Mouse (Mus musculus): Measurements from ENCODE around the gene Olfr729. TPM values are rescaled to one million over a fixed set of nuclear protein-coding genes. Genes with fewer than 3 reads are reported as not detected.

Gene Olfr729
- not detected in 2 replicates for polyA plus RNA-seq (2012; ENCODE audit: insufficient read depth, low replicate concordance)

DNA sequence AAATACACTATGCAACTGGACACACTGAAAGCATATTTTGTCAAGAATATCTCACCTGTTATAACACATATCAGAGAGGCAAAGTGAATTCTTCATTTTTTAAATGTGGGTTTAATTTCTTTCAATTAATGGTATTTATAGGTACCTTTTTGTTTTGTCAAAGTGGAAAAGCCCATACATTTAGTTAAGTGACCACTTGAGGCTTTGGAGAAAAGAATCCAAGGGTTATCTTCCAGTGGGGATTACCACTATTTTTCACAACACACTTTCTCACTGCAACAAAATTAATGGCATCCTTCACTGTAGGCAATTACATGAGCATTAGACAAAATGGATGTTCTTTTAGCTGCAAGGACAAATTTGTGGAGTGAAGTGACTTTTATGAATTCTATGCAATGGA, at the start of gene Olfr729:
Olfr729 (minus strand) TSS at position 101 of the 400 bp plus-strand sequence.
- H3K4me1 ChIP-seq = no peaks in the 10 kb centered on the region
- no peaks in the 10 kb centered on the region for H3K36me3 ChIP-seq (replicated peaks; ENCODE audit: low read length)
- TF ChIP-seq FLI1 (IDR thresholded peaks at IDR 0.05; ENCODE audit: low read length) = no peak
- TF ChIP-seq GATA1 (IDR thresholded peaks at IDR 0.05; ENCODE audit: borderline replicate concordance, low read length) = no peak
- peaks cover 5% of the 10 kb centered on the region; the same call in 1 of the 2 replicates for H3K9me3 ChIP-seq
- H3K27me3 ChIP-seq (replicated peaks) = no peaks in the 10 kb centered on the region
- H3K4me3 ChIP-seq (replicated peaks) = no peak within 1 kb of the TSS

DNA sequence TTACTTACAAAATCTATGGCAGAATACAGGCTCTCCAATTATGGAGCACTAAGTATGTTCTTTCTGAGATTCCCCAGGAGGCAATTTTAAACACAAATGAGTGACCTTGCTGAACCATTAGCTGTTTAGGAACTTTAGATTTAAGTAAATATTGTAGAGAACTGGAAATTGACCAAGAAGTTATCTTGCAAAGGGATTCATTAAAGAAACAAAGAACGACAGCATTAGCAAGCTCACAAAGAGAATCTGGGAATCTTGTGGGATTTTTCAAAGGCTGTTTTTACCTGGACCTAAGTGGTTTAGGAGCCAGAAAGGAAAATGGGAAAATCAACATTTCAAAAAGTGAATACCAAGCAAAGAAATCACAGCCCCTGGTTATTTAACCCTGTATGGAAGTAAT, 35.4 kb upstream of the Olfr729 start, which contains the start of gene Olfr730:
Olfr730 (minus strand) TSS at position 101 of the 400 bp plus-strand sequence.
- H3K36me3 ChIP-seq (replicated peaks; ENCODE audit: low read length) = no peaks in the 10 kb centered on the region
- no peaks in the 10 kb centered on the region for H3K4me1 ChIP-seq
- H3K27me3 ChIP-seq (replicated peaks) = no peaks in the 10 kb centered on the region
- no peak for TF ChIP-seq GATA1 (IDR thresholded peaks at IDR 0.05; ENCODE audit: borderline replicate concordance, low read length)
- no peak for TF ChIP-seq FLI1 (IDR thresholded peaks at IDR 0.05; ENCODE audit: low read length)
- no peak within 1 kb of the TSS for H3K4me3 ChIP-seq (replicated peaks)
- 0 out of 2 replicates have a peak, but pooled peaks cover 2% of the 10 kb centered on the region for H3K9me3 ChIP-seq

DNA sequence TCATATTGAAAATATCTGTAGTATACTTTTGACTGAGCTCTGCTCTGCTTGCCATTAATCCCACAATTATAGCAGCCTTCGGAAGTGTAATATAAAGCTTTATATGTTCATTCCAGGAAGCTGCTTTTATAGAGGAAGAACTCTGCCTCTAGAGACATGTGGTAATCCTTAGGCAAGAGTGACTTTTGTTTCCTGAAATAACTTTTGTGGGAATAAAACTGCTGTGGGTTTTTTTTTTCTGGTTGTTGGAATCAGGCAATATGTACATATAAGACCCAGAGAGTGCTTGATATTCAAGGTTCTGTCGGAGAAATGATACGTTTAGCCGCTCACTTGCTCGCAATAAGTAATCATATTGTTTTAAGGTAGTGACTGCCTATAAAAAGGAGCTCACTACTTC, 10.1 kb downstream of the Olfr729 start, which contains the start of gene Olfr728:
Olfr728 (minus strand) TSS at position 101 of the 400 bp plus-strand sequence.
- Histone ChIP-seq H3K4me1 (no peaks in the 10 kb centered on the region), H3K27me3 (replicated peaks) (no peaks in the 10 kb centered on the region), H3K9me3 (no peaks in the 10 kb centered on the region), H3K4me3 (replicated peaks) (no peak within 1 kb of the TSS), H3K36me3 (replicated peaks; ENCODE audit: low read length) (no peaks in the 10 kb centered on the region)
- TF ChIP-seq GATA1 (IDR thresholded peaks at IDR 0.05; ENCODE audit: borderline replicate concordance, low read length) (no peak), FLI1 (IDR thresholded peaks at IDR 0.05; ENCODE audit: low read length) (no peak)

DNA sequence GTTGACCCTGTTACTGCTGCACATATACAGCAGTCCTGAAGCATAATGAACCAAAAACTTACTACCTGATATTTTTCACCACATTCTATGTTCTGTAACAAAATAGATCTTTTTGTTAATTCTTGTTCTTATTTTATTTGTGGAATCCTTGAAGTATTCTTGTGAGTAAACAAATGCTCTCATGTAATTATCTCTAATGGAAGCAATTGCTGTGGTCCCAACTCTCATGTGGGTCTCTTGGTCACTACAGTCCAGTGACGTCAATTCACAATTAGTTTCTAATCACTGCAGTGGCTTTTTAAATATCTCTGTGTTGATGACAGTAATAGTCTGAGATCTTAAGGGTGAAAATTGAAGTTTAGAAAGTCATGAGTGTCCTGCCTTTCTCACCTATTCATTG, 29.8 kb downstream of the Olfr729 start, which contains the start of gene Olfr727:
Olfr727 (plus strand) TSS at position 301 of the 400 bp plus-strand sequence.
- no peaks in the 10 kb centered on the region for H3K4me1 ChIP-seq
- no peak for TF ChIP-seq FLI1 (IDR thresholded peaks at IDR 0.05; ENCODE audit: low read length)
- no peaks in the 10 kb centered on the region for H3K9me3 ChIP-seq
- no peaks in the 10 kb centered on the region for H3K36me3 ChIP-seq (replicated peaks; ENCODE audit: low read length)
- no peak within 1 kb of the TSS for H3K4me3 ChIP-seq (replicated peaks)
- no peaks in the 10 kb centered on the region for H3K27me3 ChIP-seq (replicated peaks)

Other genes with a start within 250 kb of the Olfr729 start
- not detected in 2 replicates for gene Olfr723, start 221.1 kb downstream of the Olfr729 start, polyA plus RNA-seq (2012; ENCODE audit: insufficient read depth, low replicate concordance)
- not detected in 2 replicates for gene Olfr724, start 189.6 kb downstream of the Olfr729 start, polyA plus RNA-seq (2012; ENCODE audit: insufficient read depth, low replicate concordance)
- not detected in 2 replicates for gene Olfr725, start 112.5 kb downstream of the Olfr729 start, polyA plus RNA-seq (2012; ENCODE audit: insufficient read depth, low replicate concordance)
- gene Olfr726, start 62.0 kb downstream of the Olfr729 start, polyA plus RNA-seq (2012; ENCODE audit: insufficient read depth, low replicate concordance) = not detected in 2 replicates
- not detected in 2 replicates for gene Olfr727, start 29.7 kb downstream of the Olfr729 start, polyA plus RNA-seq (2012; ENCODE audit: insufficient read depth, low replicate concordance)
- gene Olfr728, start 10.2 kb downstream of the Olfr729 start, polyA plus RNA-seq (2012; ENCODE audit: insufficient read depth, low replicate concordance) = not detected in 2 replicates
- not detected in 2 replicates for gene Olfr730, start 35.3 kb upstream of the Olfr729 start, polyA plus RNA-seq (2012; ENCODE audit: insufficient read depth, low replicate concordance)
- 2.5 TPM in 1 of 2 replicates, not detected in the other for gene Olfr731, start 89.0 kb upstream of the Olfr729 start, polyA plus RNA-seq (2012; ENCODE audit: insufficient read depth, low replicate concordance)
- gene Olfr732, start 131.3 kb upstream of the Olfr729 start, polyA plus RNA-seq (2012; ENCODE audit: insufficient read depth, low replicate concordance) = not detected in 2 replicates
- gene Olfr733, start 148.6 kb upstream of the Olfr729 start, polyA plus RNA-seq (2012; ENCODE audit: insufficient read depth, low replicate concordance) = not detected in 2 replicates
- gene Olfr734, start 173.9 kb upstream of the Olfr729 start, polyA plus RNA-seq (2012; ENCODE audit: insufficient read depth, low replicate concordance) = not detected in 2 replicates
- not detected in 2 replicates for gene Olfr735, start 196.0 kb upstream of the Olfr729 start, polyA plus RNA-seq (2012; ENCODE audit: insufficient read depth, low replicate concordance)
- gene Tlr11, start 205.0 kb upstream of the Olfr729 start, polyA plus RNA-seq (2012; ENCODE audit: insufficient read depth, low replicate concordance) = not detected in 2 replicates
- gene Olfr736, start 228.3 kb upstream of the Olfr729 start, polyA plus RNA-seq (2012; ENCODE audit: insufficient read depth, low replicate concordance) = not detected in 2 replicates

Data from megakaryocyte, embryonic 14.5 days (primary cell).